In the genomic region with DNA sequence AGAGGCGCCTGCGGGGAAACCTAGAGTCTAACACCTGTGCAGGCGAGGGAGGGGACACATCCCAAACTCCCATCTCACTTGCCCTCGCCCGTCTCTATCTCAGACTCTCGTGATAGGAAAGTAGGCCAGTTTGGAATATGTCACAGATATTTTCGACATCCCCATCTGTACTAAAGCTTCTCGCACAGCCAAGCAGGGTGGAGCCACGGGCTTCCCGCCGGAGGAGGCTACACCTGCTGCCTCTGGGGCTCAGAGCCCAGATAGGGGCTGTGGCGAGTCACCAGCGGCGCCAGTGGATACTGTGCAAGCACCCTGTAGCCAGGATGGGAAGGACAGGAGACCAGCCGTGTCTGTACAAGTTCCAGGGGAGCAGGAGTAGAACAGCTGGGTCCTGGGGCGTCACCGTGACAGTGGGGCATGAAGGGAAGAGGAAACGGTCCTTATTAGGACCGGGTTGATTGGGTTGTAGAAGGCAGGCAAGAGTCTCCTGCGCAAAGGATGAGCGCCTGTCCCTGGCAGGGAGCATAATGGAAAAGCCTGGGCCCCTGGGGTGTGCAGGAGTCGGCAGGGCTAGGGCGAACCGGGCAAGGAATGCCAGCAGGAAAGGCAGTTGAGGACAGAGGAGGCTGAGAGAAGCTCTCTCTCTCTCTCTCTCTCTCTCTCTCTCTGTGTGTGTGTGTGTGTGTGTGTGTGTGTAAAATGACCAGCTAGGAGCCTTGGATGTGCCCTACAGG, we compare ENCODE assay signal across 13 mouse cellular contexts. TPM values are rescaled to one million over a fixed set of nuclear protein-coding genes. Genes with fewer than 3 reads are reported as not detected.
DNase-seq lines count a peak whose midpoint lies in the region; ATAC-seq and TF ChIP-seq lines count a peak whose summit lies in the region.
"Had no signal": no experiment of that assay in that cellular context is flagged by ENCODE, and none has a peak within 500 bp of the region (broad histone marks: within the 10 kb centered on the region; RNA-seq: fewer than 3 reads in every experiment).

No protein-coding gene starts in this region.

- H3K4me3 ChIP-seq in forebrain, embryonic 10.5 days, result no peak overlapping the region
- H3K4me3 ChIP-seq in forebrain, postnatal 0 days (ENCODE audit: low read depth, low read length), result no peak overlapping the region
- H3K4me3 ChIP-seq in limb, embryonic 12.5 days (replicated peaks), result no peak overlapping the region
- H3K4me3 ChIP-seq in limb, embryonic 10.5 days, result no peak overlapping the region
- H3K4me3 ChIP-seq in kidney, adult 2 months (ENCODE audit: insufficient read depth, low read depth, low read length), result no peak overlapping the region
- H3K4me3 ChIP-seq: kidney, embryonic 15.5 days had no signal

- no peak overlapping the region for H3K4me2 ChIP-seq in forebrain, postnatal 0 days (ENCODE audit: low read depth)
- H3K4me2 ChIP-seq in limb, embryonic 12.5 days, result no peak overlapping the region
- H3K4me2 ChIP-seq: heart, embryonic 11.5 days; kidney, embryonic 15.5 days; lung, embryonic 14.5 days had no signal

- TF ChIP-seq CTCF in forebrain, postnatal 0 days (IDR thresholded peaks at IDR 0.05; ENCODE audit: low read depth), result no peak
- TF ChIP-seq CTCF in kidney, adult 2 months (conservative IDR thresholded peaks at IDR 0.05; ENCODE audit: insufficient read depth, insufficient read length, low read depth, low read length), result no peak

- TF ChIP-seq POLR2A in kidney, adult 2 months (IDR thresholded peaks at IDR 0.05; ENCODE audit: low read depth, low read length), result no peak

- peaks cover 26% of the 10 kb centered on the region for H3K4me1 ChIP-seq in forebrain, embryonic 10.5 days
- H3K4me1 ChIP-seq in forebrain, postnatal 0 days (ENCODE audit: insufficient read depth), result no peaks in the 10 kb centered on the region
- peaks cover 11% of the 10 kb centered on the region for H3K4me1 ChIP-seq in limb, embryonic 12.5 days (replicated peaks)
- H3K4me1 ChIP-seq in limb, embryonic 10.5 days, result peaks cover 17% of the 10 kb centered on the region
- no peaks in the 10 kb centered on the region for H3K4me1 ChIP-seq in kidney, adult 2 months (ENCODE audit: control insufficient read depth, insufficient read depth, low read length)

- no peaks in the 10 kb centered on the region for H3K9me3 ChIP-seq in forebrain, embryonic 10.5 days
- H3K9me3 ChIP-seq in forebrain, postnatal 0 days (ENCODE audit: low read length), result no peaks in the 10 kb centered on the region
- H3K9me3 ChIP-seq in limb, embryonic 12.5 days, result no peaks in the 10 kb centered on the region
- no peaks in the 10 kb centered on the region for H3K9me3 ChIP-seq in limb, embryonic 10.5 days (replicated peaks)
- H3K9me3 ChIP-seq: kidney, embryonic 15.5 days had no signal

- H3K27me3 ChIP-seq in forebrain, embryonic 10.5 days (ENCODE audit: poor library complexity, severe bottlenecking), result peaks cover 47% of the 10 kb centered on the region
- H3K27me3 ChIP-seq in forebrain, postnatal 0 days (ENCODE audit: insufficient read depth, low read length), result no peaks in the 10 kb centered on the region
- H3K27me3 ChIP-seq in limb, embryonic 12.5 days, result peaks cover 6% of the 10 kb centered on the region
- peaks cover 8% of the 10 kb centered on the region for H3K27me3 ChIP-seq in limb, embryonic 10.5 days (ENCODE audit: low read depth, poor library complexity, severe bottlenecking)
- H3K27me3 ChIP-seq in kidney, adult 2 months (replicated peaks; ENCODE audit: control insufficient read depth, insufficient read depth, low read length), result no peaks in the 10 kb centered on the region

- no peak for ATAC-seq in forebrain, postnatal 0 days
- no peak for ATAC-seq in limb, embryonic 12.5 days (ENCODE audit: insufficient number of reproducible peaks, insufficient read depth, low FRiP score, low TSS enrichment, low read depth)

- no peak for DNase-seq in forebrain, embryonic 10.5 days (ENCODE audit: extremely low spot score, low spot score)
- no peak for DNase-seq in forebrain, postnatal 0 days
- no peak for DNase-seq in limb, embryonic 10.5 days (ENCODE audit: low spot score)
- peak; percentile 57 to 64 for DNase-seq in cerebellum, postnatal 25 days
- DNase-seq in right cerebral cortex, postnatal 10 days (ENCODE audit: low spot score in 2 of 2), result peak; percentile 67 to 77
- no peak for DNase-seq in lung, adult 18-20 months
- DNase-seq in kidney, adult 2 months, result no peak
- DNase-seq: adrenal gland, postnatal 10 days; lung, embryonic 14.5 days; thymus, postnatal 14 days had no signal

- H3K9ac ChIP-seq in forebrain, postnatal 0 days, result no peak overlapping the region
- H3K9ac ChIP-seq in limb, embryonic 12.5 days (replicated peaks), result 0 out of 2 replicates have a peak overlapping the region, but pooled peaks have one; percentile 4
- H3K9ac ChIP-seq: kidney, embryonic 15.5 days; lung, embryonic 14.5 days had no signal

- no peaks in the 10 kb centered on the region for H3K36me3 ChIP-seq in forebrain, embryonic 10.5 days (replicated peaks)
- no peaks in the 10 kb centered on the region for H3K36me3 ChIP-seq in forebrain, postnatal 0 days (ENCODE audit: insufficient read depth)
- no peaks in the 10 kb centered on the region for H3K36me3 ChIP-seq in limb, embryonic 12.5 days
- no peaks in the 10 kb centered on the region for H3K36me3 ChIP-seq in limb, embryonic 10.5 days
- H3K36me3 ChIP-seq in kidney, adult 2 months (ENCODE audit: control insufficient read depth, insufficient read depth, low read length), result no peaks in the 10 kb centered on the region
- H3K36me3 ChIP-seq: kidney, embryonic 15.5 days had no signal

- peak overlapping the region; percentile 61; the same call in 1 of the 2 replicates for H3K27ac ChIP-seq in forebrain, embryonic 10.5 days
- H3K27ac ChIP-seq in forebrain, postnatal 0 days (ENCODE audit: low read depth, low read length), result no peak overlapping the region
- H3K27ac ChIP-seq in limb, embryonic 12.5 days, result no peak overlapping the region
- H3K27ac ChIP-seq in limb, embryonic 10.5 days, result no peak overlapping the region
- no peak overlapping the region for H3K27ac ChIP-seq in kidney, adult 2 months (ENCODE audit: insufficient read depth, low read depth, low read length)

- WGBS in forebrain, embryonic 10.5 days, result 29% methylated on average over 24 of the region's 24 CpGs
- WGBS in forebrain, postnatal 0 days, result 31% methylated on average over 24 of the region's 24 CpGs
- WGBS in limb, embryonic 12.5 days, result 45% methylated on average over 24 of the region's 24 CpGs
- WGBS in limb, embryonic 10.5 days, result 48% methylated on average over 24 of the region's 24 CpGs
- WGBS in kidney, adult 2 months, result 74% methylated on average over 24 of the region's 24 CpGs

RNA-seq across cellular contexts. Expression of a gene that starts 14.4 kb away (rescaled TPM):
- polyA plus RNA-seq in forebrain, embryonic 10.5 days (2016; fragmentation: Nextera tagmentation; extraction: Ambion mirVana), result 0.91 and 1.1 TPM in 2 replicates
- 50.1 and 70.7 TPM in 2 replicates for total RNA-seq in forebrain, postnatal 0 days (2014; rRNA removed)
- polyA plus RNA-seq in forebrain, postnatal 0 days (2015; fragmentation: Nextera tagmentation; extraction: Ambion mirVana), result 8.9 and 12.0 TPM in 2 replicates
- polyA plus RNA-seq in limb, embryonic 12.5 days (2016; fragmentation: Nextera tagmentation; extraction: Ambion mirVana), result 0.27 and 0.79 TPM in 2 replicates
- polyA plus RNA-seq in limb, embryonic 10.5 days (2016; fragmentation: Nextera tagmentation; extraction: Ambion mirVana), result 0.24 and 0.25 TPM in 2 replicates
- polyA plus RNA-seq in kidney, adult 2 months (2012; rRNA removed), result 13.0 and 13.2 TPM in 2 replicates

RNA-seq across cellular contexts. Expression of a gene that starts 39.1 kb away (rescaled TPM):
- polyA plus RNA-seq in forebrain, embryonic 10.5 days (2016; fragmentation: Nextera tagmentation; extraction: Ambion mirVana), result 11.4 and 11.6 TPM in 2 replicates
- 5.0 and 6.8 TPM in 2 replicates for total RNA-seq in forebrain, postnatal 0 days (2014; rRNA removed)
- 3.6 and 4.1 TPM in 2 replicates for polyA plus RNA-seq in forebrain, postnatal 0 days (2015; fragmentation: Nextera tagmentation; extraction: Ambion mirVana)
- polyA plus RNA-seq in limb, embryonic 12.5 days (2016; fragmentation: Nextera tagmentation; extraction: Ambion mirVana), result 16.4 and 16.9 TPM in 2 replicates
- polyA plus RNA-seq in limb, embryonic 10.5 days (2016; fragmentation: Nextera tagmentation; extraction: Ambion mirVana), result 16.1 and 23.8 TPM in 2 replicates
- polyA plus RNA-seq in kidney, adult 2 months (2012; rRNA removed), result 0.86 and 1.2 TPM in 2 replicates

Comparison
In these comparisons a context has a peak if more than half of its experiments do, and no peak if none do; other contexts are left out.
1. DNase-seq: peak in cerebellum, postnatal 25 days (2 of 2) and right cerebral cortex, postnatal 10 days (2 of 2); none in forebrain, embryonic 10.5 days (single experiment), forebrain, postnatal 0 days (single experiment), limb, embryonic 10.5 days (single experiment), lung, adult 18-20 months (0 of 2) and kidney, adult 2 months (single experiment).